Mouse (Mus musculus): ENCODE results near the gene Abcg4.

Abcg4 gene

DNA sequence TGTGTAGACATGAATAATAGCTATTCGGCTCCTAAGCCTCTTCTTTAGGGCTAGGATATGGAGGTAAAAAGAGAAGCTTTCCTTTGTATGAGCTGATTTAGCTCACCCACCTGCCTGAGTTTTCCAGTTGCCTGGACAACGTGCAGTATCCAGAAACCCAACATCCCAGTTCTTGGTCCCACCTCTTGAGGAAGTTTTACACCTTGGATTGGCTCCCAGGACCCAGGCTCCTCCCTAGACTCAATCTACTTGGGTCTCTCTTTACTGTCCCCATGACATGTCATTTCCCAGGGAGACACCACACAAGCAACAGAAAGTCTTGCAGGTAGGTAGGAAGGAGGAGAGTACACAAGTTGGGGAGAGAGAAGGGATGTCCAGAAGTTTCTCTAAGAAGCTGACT, 48.0 kb downstream of the Abcg4 start, which contains the start of gene Ccdc153:
Gene Ccdc153 (plus strand): TSS at position 278 of the 400 bp plus-strand sequence.
- no peak for DNase-seq (ENCODE audit: low spot score)

DNA sequence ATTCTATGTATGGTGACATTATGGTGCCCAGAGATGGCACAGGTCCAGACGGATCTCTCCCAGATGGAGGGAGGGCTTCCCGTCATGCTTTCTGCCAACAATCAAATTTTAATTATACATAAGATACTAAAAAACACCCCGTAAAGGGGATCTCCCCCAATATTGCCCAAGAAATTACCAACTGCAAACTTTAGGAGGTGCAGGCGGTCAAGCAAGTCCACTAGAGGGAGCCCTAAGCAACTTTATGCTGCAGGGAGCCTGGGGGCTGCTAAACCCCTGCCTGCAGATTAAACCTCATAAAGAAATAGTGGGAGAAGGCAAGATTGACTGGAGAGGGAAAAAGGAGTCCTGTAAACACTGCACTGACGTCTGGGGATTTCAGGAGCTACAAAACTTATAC, 49.0 kb downstream of the Abcg4 start:
- DNase-seq (ENCODE audit: low spot score): no peak

GRCm38 (mm10) chr9:44238501-44239190, 49.8 kb downstream of the Abcg4 start:
- no peak for DNase-seq (ENCODE audit: low spot score)

GRCm38 (mm10) chr9:44237128-44237527, 51.3 kb downstream of the Abcg4 start:
- DNase-seq (ENCODE audit: low spot score): no peak

DNA sequence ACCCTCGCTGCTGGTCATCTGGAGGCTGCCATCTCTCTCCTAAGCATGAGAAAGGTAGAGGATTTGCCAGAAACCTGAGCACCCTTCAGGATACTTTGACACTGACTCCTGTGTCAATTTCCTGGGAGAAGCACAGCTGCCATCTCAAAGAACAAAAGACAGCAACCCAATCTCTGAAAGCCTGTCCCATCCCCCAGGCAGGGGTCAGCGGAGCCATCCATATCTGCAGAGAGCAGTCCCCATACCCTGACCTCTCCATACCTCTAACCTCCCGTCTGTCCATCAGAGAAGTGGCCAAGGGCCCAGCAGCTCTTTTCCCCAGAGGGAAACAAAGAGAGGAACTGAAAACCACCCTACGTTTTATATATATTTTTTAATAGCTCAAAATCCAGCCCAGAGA, 51.8 kb downstream of the Abcg4 start:
- DNase-seq (ENCODE audit: low spot score): no peak

DNA sequence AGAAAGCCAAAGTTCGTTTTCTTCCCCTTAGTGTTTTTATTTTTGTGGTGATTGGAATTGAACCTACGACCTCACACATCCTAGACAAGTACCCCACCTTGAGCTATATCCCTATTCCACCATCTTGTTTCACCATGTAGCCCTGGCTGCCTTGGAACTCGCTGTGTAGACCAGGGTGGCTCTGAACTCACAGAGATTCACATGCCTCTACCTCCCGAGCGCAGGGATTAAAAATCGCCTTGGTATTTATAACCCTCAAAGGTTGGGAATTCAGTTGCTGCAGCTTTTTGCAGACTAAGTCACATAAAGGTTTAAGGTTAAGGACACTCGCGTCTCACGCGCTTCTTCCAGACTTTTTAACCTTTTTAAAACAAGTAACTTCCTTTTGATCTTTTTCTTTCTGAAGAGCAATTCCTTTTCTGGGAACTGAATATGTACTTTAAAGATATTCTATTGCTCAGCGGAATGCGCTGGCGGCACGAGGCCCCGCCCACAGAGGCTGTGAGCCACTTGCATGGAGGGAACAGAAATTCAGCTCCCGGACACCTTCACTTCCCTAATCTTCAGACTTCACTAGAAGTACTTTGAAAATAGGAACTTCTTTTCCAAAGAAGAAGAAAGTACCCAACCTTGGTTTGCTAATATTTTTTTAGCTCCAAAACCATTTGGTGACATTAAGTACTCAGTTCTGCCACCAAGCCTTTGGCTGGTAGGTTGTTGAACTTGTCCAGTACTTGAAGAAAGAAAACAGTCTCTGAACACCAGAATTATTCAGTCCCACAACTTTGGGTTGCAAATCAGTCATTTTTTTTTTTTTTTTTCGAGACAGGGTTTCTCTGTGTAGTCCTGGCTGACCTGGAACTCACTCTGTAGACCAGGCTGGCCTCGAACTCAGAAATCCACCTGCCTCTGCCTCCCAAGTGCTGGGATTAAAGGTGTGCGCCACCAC, 53.7 kb downstream of the Abcg4 start:
- DNase-seq (ENCODE audit: low spot score): peak; percentile 56

GRCm38 (mm10) chr9:44233802-44234478, 54.5 kb downstream of the Abcg4 start, which contains the start of gene Cbl:
Gene Cbl (minus strand): TSS chr9:44234049.
- DNase-seq (ENCODE audit: low spot score): peak; percentile 97

DNA sequence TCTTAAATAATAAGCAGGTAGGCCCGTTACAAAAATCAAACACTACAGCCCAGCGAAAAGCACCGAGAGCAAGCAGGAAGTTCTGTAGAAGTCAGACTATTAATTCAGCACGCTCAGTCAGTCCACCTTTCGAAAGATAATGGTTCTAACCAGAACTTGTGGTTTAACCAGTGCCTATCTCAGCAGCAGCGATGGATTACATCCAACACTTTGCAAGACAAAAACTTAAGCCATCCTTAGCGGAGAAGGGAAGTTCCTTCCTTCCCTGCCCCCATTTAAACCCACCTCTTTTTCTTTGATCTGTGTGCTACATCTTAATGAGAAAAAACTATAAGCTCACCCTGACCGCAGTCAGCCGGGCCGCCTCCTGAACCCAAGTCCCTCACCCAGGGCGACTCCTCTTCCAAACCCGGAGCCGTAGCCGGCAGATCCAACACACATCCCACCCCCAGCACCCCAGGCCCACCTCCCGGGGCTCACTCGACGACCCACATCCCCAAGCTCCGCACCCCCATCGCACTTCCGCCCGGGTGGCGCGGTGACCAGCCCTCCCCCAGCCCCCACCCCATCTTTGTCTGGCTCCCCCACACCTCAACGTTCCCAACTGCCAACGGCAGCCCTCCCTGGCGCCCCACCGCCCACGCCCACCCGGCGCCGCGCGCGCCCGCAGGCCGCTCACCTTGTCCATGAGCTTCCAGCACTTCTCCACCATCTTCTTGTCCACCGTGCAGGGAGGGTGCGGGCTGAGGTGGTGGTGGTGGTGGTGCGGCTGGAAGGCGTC, 55.2 kb downstream of the Abcg4 start:
- DNase-seq (ENCODE audit: low spot score): no peak

DNA sequence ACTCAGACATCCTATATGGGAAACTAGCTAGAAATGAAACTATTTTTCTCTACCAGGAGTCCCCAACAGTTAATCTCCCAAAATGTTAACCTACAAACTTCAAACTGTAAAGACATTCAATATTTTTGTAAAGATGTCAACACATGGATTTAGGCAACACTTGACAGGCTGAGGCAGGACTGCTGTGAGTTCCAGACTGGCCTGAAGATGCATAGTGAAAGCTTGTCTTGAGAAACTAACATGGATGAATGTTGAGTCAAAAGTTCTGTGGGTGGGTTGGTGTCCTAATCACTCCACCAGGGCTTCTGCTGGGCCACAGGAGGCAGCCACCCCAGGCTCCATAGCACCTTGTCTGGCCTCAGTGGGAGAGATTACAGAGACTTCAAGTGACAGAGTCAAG, 56.8 kb downstream of the Abcg4 start:
- no peak for DNase-seq (ENCODE audit: low spot score)

DNA sequence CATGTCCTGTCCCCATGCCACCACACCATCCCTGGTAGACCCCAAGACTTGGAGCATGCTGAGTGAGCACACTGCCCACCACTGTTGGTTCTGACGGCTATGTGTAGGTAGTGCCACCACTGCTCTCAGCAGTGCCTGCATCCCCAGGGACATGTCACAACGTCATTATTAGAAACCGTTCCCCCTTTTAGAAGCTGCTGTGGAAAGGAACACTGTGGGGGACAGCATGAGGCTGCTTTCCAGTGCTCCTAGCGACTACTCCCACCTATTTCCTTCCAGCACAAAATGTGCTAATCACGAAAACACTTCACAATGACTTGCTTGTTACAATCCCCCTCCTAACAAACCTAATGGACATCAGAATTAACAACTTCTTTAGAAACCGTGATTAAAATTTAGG, 62.4 kb downstream of the Abcg4 start:
- no peak for DNase-seq (ENCODE audit: low spot score)

All from testis, postnatal 14 days (tissue).